8 mouse cellular contexts compared by ENCODE assay signal in the genomic region with DNA sequence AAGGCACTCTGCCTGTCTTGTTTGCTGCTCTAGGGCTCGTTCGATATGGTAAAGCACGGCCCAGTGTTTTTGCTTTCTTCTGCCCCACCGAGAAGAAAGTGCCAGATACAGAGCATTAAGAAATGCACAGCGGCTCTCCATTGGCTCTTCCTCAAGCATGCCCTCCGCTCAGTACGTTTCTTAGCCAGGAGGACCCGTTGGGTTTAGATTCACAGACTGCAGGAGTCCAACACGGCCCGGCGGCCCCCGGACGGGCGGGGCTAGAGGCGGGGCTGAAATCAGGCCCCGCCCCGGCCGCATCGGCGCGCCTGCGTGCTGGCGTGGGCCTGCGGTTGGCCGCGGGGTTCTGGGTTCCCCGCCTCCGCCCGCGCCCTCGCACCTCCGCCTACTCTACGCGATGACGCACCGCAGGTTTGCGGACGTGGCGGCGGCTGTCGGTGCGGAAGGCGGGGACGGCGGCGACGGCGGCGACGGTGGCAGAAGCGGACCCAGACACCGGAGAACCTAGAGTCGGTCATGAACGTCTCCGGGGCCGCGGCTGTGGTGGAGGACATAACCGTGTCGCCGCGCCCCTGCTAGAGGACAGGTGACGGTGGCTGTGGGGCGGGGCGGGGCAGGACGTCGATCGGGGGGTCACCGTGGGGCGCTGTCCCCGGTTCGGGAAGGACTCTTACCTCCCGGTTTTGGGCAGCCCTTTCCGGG. TPM values are rescaled to one million over a fixed set of nuclear protein-coding genes. Genes with fewer than 3 reads are reported as not detected.
DNase-seq lines count a peak whose midpoint lies in the region; ATAC-seq and TF ChIP-seq lines count a peak whose summit lies in the region.

A gene (plus strand): TSS at position 313 of the 702 bp plus-strand sequence.

- peak within 1 kb of the TSS; percentile 79 for H3K27ac ChIP-seq in ES-E14 (ENCODE audit: insufficient read depth, low read depth, low read length, poor library complexity, severe bottlenecking)
- peak within 1 kb of the TSS; percentile 86 for H3K27ac ChIP-seq in forebrain, embryonic 16.5 days (ENCODE audit: low read length)
- peak within 1 kb of the TSS; percentile 95 for H3K27ac ChIP-seq in layer of hippocampus, adult 2 months
- peak within 1 kb of the TSS; percentile 90 for H3K27ac ChIP-seq in lung, embryonic 14.5 days (ENCODE audit: low read depth)
- peak within 1 kb of the TSS; percentile 60 for H3K27ac ChIP-seq in olfactory bulb, adult 2 months (ENCODE audit: insufficient read depth, low read depth, low read length)
- H3K27ac ChIP-seq in thymus, adult 2 months (ENCODE audit: control insufficient read depth, insufficient read depth, low read length), result peak within 1 kb of the TSS; percentile 49; the same call in 1 of the 2 replicates

- in situ Hi-C loops in ES-E14 (cut with MboI; ENCODE audit: low sequenced_read_pairs in 2 of 2, unreplicated experiment in 2 of 2), result no loop called here

- H3K4me1 ChIP-seq in ES-E14 (ENCODE audit: control insufficient read depth in 2 of 2, insufficient read depth in 2 of 2, low read length in 2 of 2, poor library complexity in 1 of 2), result peaks cover 0 to 5% of the 10 kb centered on the region in 2 experiments; a peak in 1 of 4 replicates
- H3K4me1 ChIP-seq in forebrain, embryonic 16.5 days (replicated peaks; ENCODE audit: control insufficient read depth, insufficient read depth, low read length), result peaks cover 15% of the 10 kb centered on the region
- H3K4me1 ChIP-seq in lung, embryonic 14.5 days (ENCODE audit: insufficient read depth), result peaks cover 5% of the 10 kb centered on the region; the same call in 1 of the 2 replicates
- H3K4me1 ChIP-seq in olfactory bulb, adult 2 months (ENCODE audit: control insufficient read depth, insufficient read depth, low read length), result no peaks in the 10 kb centered on the region
- peaks cover 13% of the 10 kb centered on the region for H3K4me1 ChIP-seq in thymus, adult 2 months (replicated peaks; ENCODE audit: control insufficient read depth, insufficient read depth, low read length)

- WGBS in forebrain, embryonic 16.5 days, result under 1% methylated on average over 73 of the region's 73 CpGs
- WGBS in lung, embryonic 14.5 days, result under 1% methylated on average over 73 of the region's 73 CpGs
- WGBS in olfactory bulb, adult 2 months, result under 1% methylated on average over 73 of the region's 73 CpGs
- under 1% methylated on average over 73 of the region's 73 CpGs for WGBS in thymus, adult 2 months

- H3K27me3 ChIP-seq in forebrain, embryonic 16.5 days (replicated peaks; ENCODE audit: control insufficient read depth, insufficient read depth, low read length), result no peaks in the 10 kb centered on the region
- no peaks in the 10 kb centered on the region for H3K27me3 ChIP-seq in lung, embryonic 14.5 days (ENCODE audit: insufficient read depth, low read length)
- no peaks in the 10 kb centered on the region for H3K27me3 ChIP-seq in thymus, adult 2 months (ENCODE audit: control insufficient read depth, insufficient read depth, low read length)

- intact Hi-C loops in heart, postnatal 36 days (cut with DNase I), result loop anchor here (1.0 to 10.0 kb wide), 4 partner anchors 51 to 773 kb away; a partner anchor contains a TSS

- no peaks in the 10 kb centered on the region for H3K9me3 ChIP-seq in ES-E14 (ENCODE audit: control insufficient read depth, insufficient read depth, low read depth, low read length)
- no peaks in the 10 kb centered on the region for H3K9me3 ChIP-seq in forebrain, embryonic 16.5 days (ENCODE audit: control insufficient read depth, low read length)
- H3K9me3 ChIP-seq in lung, embryonic 14.5 days (ENCODE audit: low read depth, low read length), result no peaks in the 10 kb centered on the region

- peak within 1 kb of the TSS; percentile 85 for H3K9ac ChIP-seq in ES-E14 (ENCODE audit: insufficient read depth, low read depth, low read length, poor library complexity, severe bottlenecking)
- peak within 1 kb of the TSS; percentile 90 for H3K9ac ChIP-seq in forebrain, embryonic 16.5 days (replicated peaks; ENCODE audit: low read depth, low read length)
- H3K9ac ChIP-seq in lung, embryonic 14.5 days, result peak within 1 kb of the TSS; percentile 81

- no peaks in the 10 kb centered on the region; the same call in 1 of the 2 replicates for H3K36me3 ChIP-seq in ES-E14 (ENCODE audit: control insufficient read depth, insufficient read depth, low read length, poor library complexity, severe bottlenecking)
- H3K36me3 ChIP-seq in forebrain, embryonic 16.5 days (ENCODE audit: control insufficient read depth, insufficient read depth), result no peaks in the 10 kb centered on the region
- H3K36me3 ChIP-seq in lung, embryonic 14.5 days (ENCODE audit: insufficient read depth), result 0 out of 2 replicates have a peak, but pooled peaks cover 3% of the 10 kb centered on the region
- no peaks in the 10 kb centered on the region for H3K36me3 ChIP-seq in thymus, adult 2 months (ENCODE audit: control insufficient read depth, insufficient read depth, low read length)

- H3K4me2 ChIP-seq in forebrain, embryonic 16.5 days (ENCODE audit: low read length), result peak within 1 kb of the TSS; percentile 68
- peak within 1 kb of the TSS; percentile 81 for H3K4me2 ChIP-seq in lung, embryonic 14.5 days

- ATAC-seq in forebrain, embryonic 16.5 days, result peak; percentile 99
- peak; percentile 99 for ATAC-seq in lung, embryonic 14.5 days (ENCODE audit: insufficient read depth)

- peak within 1 kb of the TSS; percentile 67 to 93 for H3K4me3 ChIP-seq in ES-E14 (ENCODE audit: insufficient read depth in 1 of 2, low read depth in 1 of 2, low read length in 2 of 2, poor library complexity in 1 of 2, severe bottlenecking in 1 of 2)
- H3K4me3 ChIP-seq in forebrain, embryonic 16.5 days (replicated peaks; ENCODE audit: low read length), result peak within 1 kb of the TSS; percentile 80
- H3K4me3 ChIP-seq in layer of hippocampus, adult 2 months, result peak within 1 kb of the TSS; percentile 75
- H3K4me3 ChIP-seq in lung, embryonic 14.5 days (ENCODE audit: low read depth, low read length), result peak within 1 kb of the TSS; percentile 77
- peak within 1 kb of the TSS; percentile 73 for H3K4me3 ChIP-seq in olfactory bulb, adult 2 months (ENCODE audit: insufficient read depth, low read depth, low read length)
- H3K4me3 ChIP-seq in thymus, adult 2 months (ENCODE audit: control insufficient read depth, insufficient read depth, low read length), result peak within 1 kb of the TSS; percentile 89

- peak; percentile 88 for TF ChIP-seq POLR2A in olfactory bulb, adult 2 months (IDR thresholded peaks at IDR 0.05; ENCODE audit: insufficient read depth, low read depth, low read length)
- TF ChIP-seq POLR2A in thymus, adult 2 months (IDR thresholded peaks at IDR 0.05; ENCODE audit: control insufficient read depth, extremely low read depth, insufficient read depth, low read length, poor library complexity), result peak; percentile 80

- peak; percentile 69 for DNase-seq in ES-E14 (ENCODE audit: low read depth, low spot score)
- DNase-seq in cerebellum, adult 11-12 months, result peak; percentile 95
- DNase-seq in heart, postnatal 36 days, result peak; percentile 92
- DNase-seq in layer of hippocampus, adult 2 months (ENCODE audit: low spot score in 2 of 2), result peak; percentile 92
- DNase-seq in lung, embryonic 14.5 days, result peak; percentile 96
- peak; percentile 89 for DNase-seq in thymus, adult 2 months

- TF ChIP-seq CTCF in layer of hippocampus, adult 2 months (conservative IDR thresholded peaks at IDR 0.05), result no peak
- TF ChIP-seq CTCF in lung, embryonic 14.5 days (IDR thresholded peaks at IDR 0.05; ENCODE audit: low read depth), result no peak
- no peak for TF ChIP-seq CTCF in olfactory bulb, adult 2 months (IDR thresholded peaks at IDR 0.05; ENCODE audit: insufficient read depth, low read depth, low read length)
- TF ChIP-seq CTCF in thymus, adult 2 months (IDR thresholded peaks at IDR 0.05; ENCODE audit: borderline replicate concordance, control insufficient read depth, extremely low read depth, insufficient read depth, low read length, poor library complexity), result peak; percentile 61; the same call in 1 of the 2 replicates

TF ChIP-seq in ES-E14, 5 proteins besides CTCF, POLR2A, EP300 and RAD21:
- TF ChIP-seq HCFC1 (IDR thresholded peaks at IDR 0.05; ENCODE audit: borderline replicate concordance, insufficient read depth, low read length) (no peak), ZC3H11A (IDR thresholded peaks at IDR 0.05; ENCODE audit: borderline replicate concordance, low read depth, low read length) (no peak), CHD2 (IDR thresholded peaks at IDR 0.05; ENCODE audit: low read depth, low read length) (no peak), ZNF384 (IDR thresholded peaks at IDR 0.05; ENCODE audit: low read depth, low read length) (no peak), MAFK (IDR thresholded peaks at IDR 0.05; ENCODE audit: insufficient read depth, low read depth, low read length) (no peak)

RNA-seq across cellular contexts. Expression of the gene that starts here (rescaled TPM):
- 19.7 and 21.2 TPM in 2 replicates for total RNA-seq in ES-E14 (2012; rRNA removed)
- polyA plus RNA-seq in forebrain, embryonic 16.5 days (2015; fragmentation: Nextera tagmentation; extraction: Ambion mirVana), result 20.3 and 27.9 TPM in 2 replicates
- 10 to 100 TPM; 11.4 to 17.3 TPM for total RNA-seq in heart, postnatal 36 days (2021)
- total RNA-seq in layer of hippocampus, adult 2 months (2021), result 10 to 100 TPM; 12.5 to 13.1 TPM
- 29.4 and 32.0 TPM in 2 replicates for polyA plus RNA-seq in lung, embryonic 14.5 days (2014; fragmentation: Nextera tagmentation; extraction: Ambion mirVana)
- polyA plus RNA-seq in olfactory bulb, adult 2 months (2012; ENCODE audit: insufficient read depth, insufficient read length, low replicate concordance, missing spikeins), result not detected in 2 replicates
- polyA plus RNA-seq in thymus, adult 2 months (2012; rRNA removed), result 11.1 and 13.7 TPM in 2 replicates

Comparison
In these comparisons a context has a peak if more than half of its experiments do, and no peak if none do; other contexts are left out.
1. Peak in every context shown above with its lines: DNase-seq, ATAC-seq, H3K4me3 ChIP-seq and H3K27ac ChIP-seq.
2. RNA of the gene that starts here (polyA plus RNA-seq): 29.4 to 32.0 TPM in lung, embryonic 14.5 days, 20.3 to 27.9 TPM in forebrain, embryonic 16.5 days and 11.1 to 13.7 TPM in thymus, adult 2 months; not detected in olfactory bulb, adult 2 months; every median in the first group is over 10 times any median in the second.